Mouse (Mus musculus) liver, embryonic 14.5 days (tissue): Measurements from ENCODE around the gene Banp.

ENCODE experiments used
- CTCF ChIP-seq: IDR thresholded peaks from 2 replicates; pipeline ENCODE4 v1.5.1; 2016; ENCODE audit warnings: antibody characterized with exemption, low read depth, control low read depth
- EP300 ChIP-seq: IDR thresholded peaks from 2 replicates; pipeline ENCODE4 v1.6.1; 2016; ENCODE audit warnings: antibody characterized with exemption, low read depth

GRCm38 (mm10) chr8:121934506-121934905, 15.0 kb upstream of the Banp start:
- TF ChIP-seq CTCF (peak; percentile 68), EP300 (no peak)
